ENCODE assay signal across 8 mouse cellular contexts in genomic region chr7:15922220-15922773, GRCm38 (mm10). TPM values are rescaled to one million over a fixed set of nuclear protein-coding genes. Genes with fewer than 3 reads are reported as not detected.
DNase-seq lines count a peak whose midpoint lies in the region; ATAC-seq lines count a peak whose summit lies in the region.

Selenow (minus strand) TSS chr7:15922402.

- 0 out of 2 replicates have a peak, but pooled peaks cover 4% of the 10 kb centered on the region for H3K27me3 ChIP-seq in hindbrain, embryonic 13.5 days

- H3K4me1 ChIP-seq in hindbrain, embryonic 13.5 days (replicated peaks) = peaks cover 29% of the 10 kb centered on the region

- H3K36me3 ChIP-seq in hindbrain, embryonic 13.5 days = peaks cover 28% of the 10 kb centered on the region

- peak within 1 kb of the TSS; percentile 80 for H3K9ac ChIP-seq in hindbrain, embryonic 13.5 days

- under 1% methylated on average over 33 of the region's 33 CpGs for WGBS in hindbrain, embryonic 13.5 days

- peak within 1 kb of the TSS; percentile 75 for H3K4me2 ChIP-seq in hindbrain, embryonic 13.5 days

- no peaks in the 10 kb centered on the region for H3K9me3 ChIP-seq in hindbrain, embryonic 13.5 days

- peak within 1 kb of the TSS; percentile 88 for H3K27ac ChIP-seq in hindbrain, embryonic 13.5 days

- H3K4me3 ChIP-seq in hindbrain, embryonic 13.5 days = peak within 1 kb of the TSS; percentile 78

- DNase-seq in NIH3T3 (ENCODE audit: low read depth) = peak; percentile 96
- DNase-seq in cerebellum, postnatal 10 days = peak; percentile 95 to 96
- DNase-seq in frontal cortex, postnatal 14 days (ENCODE audit: low spot score in 2 of 2) = peak; percentile 87 to 89
- DNase-seq in layer of hippocampus, postnatal 25 days (ENCODE audit: extremely low spot score in 1 of 2, low spot score in 1 of 2) = peak; percentile 86 to 92
- DNase-seq in lung, postnatal 25 days (ENCODE audit: low spot score) = peak; percentile 90
- peak; percentile 93 for DNase-seq in retina, embryonic 14.5 days (ENCODE audit: low spot score)
- DNase-seq in thymus, postnatal 4 days = peak; percentile 93

- peak; percentile 95 for ATAC-seq in hindbrain, embryonic 13.5 days (ENCODE audit: low FRiP score)

RNA-seq across cellular contexts. Expression of gene Selenow, which starts in this region (rescaled TPM):
- 1,371 and 1,383 TPM in 2 replicates for polyA plus RNA-seq in hindbrain, embryonic 13.5 days (2015; fragmentation: Nextera tagmentation; extraction: Ambion mirVana)
- 1,000 to 10,000 TPM; 1,670 to 1,760 TPM for total RNA-seq in layer of hippocampus, postnatal 25 days (2021)

Comparison
In these comparisons a context has a peak if more than half of its experiments do, and no peak if none do; other contexts are left out.
1. Peak in every context shown above with its lines: DNase-seq, ATAC-seq, H3K4me3 ChIP-seq and H3K27ac ChIP-seq.